Mouse (Mus musculus) cerebellum, adult 11 months (tissue): Measurements from ENCODE around the gene Ndufaf7.

Experiments
- DNase-seq: peaks from one replicate; pipeline ENCODE4 v3.0.0; 2022

Gene Ndufaf7

GRCm38 (mm10) chr17:78966092-78966883, 29.4 kb downstream of the Ndufaf7 start:
- no peak for DNase-seq

DNA sequence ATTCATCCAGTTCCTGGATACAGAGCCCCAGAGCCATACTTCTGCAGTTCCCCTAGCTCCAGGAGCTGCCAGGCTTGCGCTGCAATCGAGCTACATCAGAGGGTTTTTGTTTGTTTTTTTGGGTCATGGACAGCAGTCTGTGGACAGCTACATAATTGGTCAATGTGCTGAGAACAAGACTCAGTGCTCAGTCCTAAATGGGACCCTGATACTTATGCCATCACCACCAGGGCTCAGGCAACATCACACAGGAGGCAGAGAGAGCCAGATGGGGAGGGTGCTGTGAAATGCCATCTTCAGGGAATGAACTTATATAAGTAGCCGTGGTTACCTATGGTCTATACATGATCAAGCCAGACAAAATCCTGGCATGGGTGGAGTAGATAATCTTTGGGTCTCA, 31.6 kb downstream of the Ndufaf7 start:
- no peak for DNase-seq

GRCm38 (mm10) chr17:78983166-78983565, 46.2 kb downstream of the Ndufaf7 start:
- no peak for DNase-seq

- no peak for DNase-seq
These were observed 46.8 kb downstream of the Ndufaf7 start for GRCm38 (mm10) chr17:78983736-78984135.

GRCm38 (mm10) chr17:78989015-78989414, 52.1 kb downstream of the Ndufaf7 start:
- no peak for DNase-seq

GRCm38 (mm10) chr17:78991549-78991948, 54.6 kb downstream of the Ndufaf7 start:
- no peak for DNase-seq

DNA sequence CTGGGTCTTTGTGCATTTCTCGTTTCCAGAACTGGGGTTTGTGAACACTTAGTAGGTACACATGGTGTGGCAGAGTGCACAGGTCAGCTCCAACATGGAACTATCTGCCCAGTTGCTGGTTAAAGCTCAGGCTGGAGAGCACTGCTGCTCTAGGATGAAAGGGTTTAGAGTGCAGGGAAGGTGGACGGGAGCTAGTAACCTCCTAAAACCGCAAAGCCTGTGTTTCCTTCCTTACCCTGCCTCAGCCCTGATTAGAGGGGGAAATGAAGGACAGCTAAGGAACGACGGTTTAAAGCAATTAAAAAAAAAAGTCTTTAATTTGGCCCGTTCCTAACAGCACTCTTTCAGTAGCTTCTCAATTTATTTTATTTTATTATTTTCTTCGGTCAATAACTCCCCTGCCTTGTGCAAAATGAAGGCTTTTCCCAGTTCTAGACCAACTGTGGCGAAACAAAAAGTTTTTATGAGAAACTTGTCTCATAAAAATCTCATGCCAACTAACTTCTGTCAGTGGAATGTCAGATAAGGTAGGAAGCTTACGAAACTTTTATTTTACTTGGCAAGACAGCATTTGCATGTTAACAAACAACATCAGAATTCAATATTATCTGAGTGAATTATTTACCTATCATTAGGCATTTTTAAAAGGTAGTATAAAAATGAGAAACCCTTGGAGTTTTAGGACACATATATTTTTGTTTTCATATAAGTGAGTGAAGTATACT, 55.5 kb downstream of the Ndufaf7 start:
- no peak for DNase-seq

DNA sequence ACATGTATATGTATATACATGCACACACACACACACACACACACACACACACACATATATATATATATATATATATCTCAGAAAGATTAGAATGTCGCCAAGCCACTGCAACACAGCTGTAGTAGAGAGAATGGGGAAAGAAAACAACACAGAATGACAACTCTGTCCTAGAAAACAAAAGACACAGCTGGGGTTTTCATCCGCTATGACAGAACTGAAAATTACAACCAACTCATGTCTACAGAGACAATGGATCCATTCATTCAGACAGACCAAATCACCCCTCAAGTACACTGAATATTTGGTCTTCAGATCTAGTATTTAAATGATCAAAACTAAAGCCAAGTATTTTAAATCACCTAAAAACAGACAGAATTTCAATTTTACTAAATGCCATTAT, 56.7 kb downstream of the Ndufaf7 start:
- no peak for DNase-seq

DNA sequence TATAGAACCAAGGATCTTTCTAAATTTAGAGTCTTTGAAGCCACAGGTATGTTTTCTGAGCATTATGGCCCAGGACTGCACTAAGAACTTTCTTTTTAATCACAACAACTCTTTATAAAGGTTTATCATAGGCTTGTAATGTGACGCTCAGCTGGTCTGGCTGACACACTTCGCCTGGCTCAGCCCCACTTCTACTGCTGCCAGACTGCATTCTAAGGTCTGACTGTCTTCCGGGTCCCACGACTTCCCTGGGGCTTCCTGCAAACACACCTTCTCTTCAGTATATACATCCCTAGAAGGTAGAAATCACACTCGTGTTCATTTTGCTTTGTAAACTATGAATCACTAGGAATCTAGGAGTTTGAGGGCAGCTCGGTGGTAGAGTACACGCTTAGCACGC, 57.4 kb downstream of the Ndufaf7 start:
- no peak for DNase-seq

- DNase-seq, result no peak
These were observed 58.2 kb downstream of the Ndufaf7 start for GRCm38 (mm10) chr17:78994931-78995820.
